Mouse (Mus musculus): ENCODE results near the gene Olfr285. TPM values are rescaled to one million over a fixed set of nuclear protein-coding genes. Genes with fewer than 3 reads are reported as not detected.

The Olfr285 gene
- polyA plus RNA-seq (2012) = 0.01 TPM in 1 of 2 replicates, not detected in the other

GRCm38 (mm10) chr15:98317177-98317724 lies at the start of gene Olfr285:
Olfr285 (minus strand) TSS chr15:98317353.
- H3K36me3 ChIP-seq (ENCODE audit: control insufficient read depth) = no peaks in the 10 kb centered on the region
- H3K4me1 ChIP-seq (ENCODE audit: control insufficient read depth) = no peaks in the 10 kb centered on the region
- H3K4me3 ChIP-seq (replicated peaks) = no peak within 1 kb of the TSS
- H3K9me3 ChIP-seq (ENCODE audit: control insufficient read depth, low read length) = peaks cover 6% of the 10 kb centered on the region
- TF ChIP-seq GATA1 (IDR thresholded peaks at IDR 0.05; ENCODE audit: low read length) = no peak
- no peak for TF ChIP-seq TAL1 (IDR thresholded peaks at IDR 0.05; ENCODE audit: low read length)
- no peaks in the 10 kb centered on the region for H3K27me3 ChIP-seq (ENCODE audit: control insufficient read depth)

DNA sequence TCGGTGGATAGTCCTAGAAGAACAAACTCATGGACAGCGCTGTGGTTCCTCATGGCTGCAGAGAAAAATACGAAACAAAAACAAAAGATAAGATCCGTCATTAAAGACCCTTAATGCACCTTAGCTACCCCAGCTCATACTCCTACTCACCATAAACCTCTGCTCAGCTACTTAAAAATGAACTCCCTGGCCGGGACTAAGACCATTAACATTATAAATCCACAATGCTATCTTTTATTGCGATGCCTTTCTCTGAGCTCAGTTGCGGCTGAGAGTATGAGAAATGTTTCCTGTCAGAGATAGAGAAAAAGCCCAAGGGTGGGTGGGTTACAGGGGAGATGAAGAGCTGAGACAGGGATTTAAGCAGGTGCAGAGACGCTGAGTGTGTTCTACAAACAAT lies 23.7 kb upstream of the Olfr285 start, which contains the start of gene Olfr284:
TSS of gene Olfr284 (minus strand) at position 101 of the 400 bp plus-strand sequence.
- H3K9me3 ChIP-seq (ENCODE audit: control insufficient read depth, low read length) = peaks cover 4% of the 10 kb centered on the region; the same call in 1 of the 2 replicates
- H3K36me3 ChIP-seq (ENCODE audit: control insufficient read depth) = no peaks in the 10 kb centered on the region
- TF ChIP-seq GATA1 (IDR thresholded peaks at IDR 0.05; ENCODE audit: low read length) (no peak), TAL1 (IDR thresholded peaks at IDR 0.05; ENCODE audit: low read length) (no peak)
- no peaks in the 10 kb centered on the region for H3K27me3 ChIP-seq (ENCODE audit: control insufficient read depth)
- H3K4me3 ChIP-seq (replicated peaks) = no peak within 1 kb of the TSS
- H3K4me1 ChIP-seq (ENCODE audit: control insufficient read depth) = no peaks in the 10 kb centered on the region

GRCm38 (mm10) chr15:98315703-98316102 lies 1.4 kb downstream of the Olfr285 start:
- no peaks in the 10 kb centered on the region for H3K27me3 ChIP-seq (ENCODE audit: control insufficient read depth)
- no peaks in the 10 kb centered on the region for H3K4me1 ChIP-seq (ENCODE audit: control insufficient read depth)
- TF ChIP-seq GATA1 (IDR thresholded peaks at IDR 0.05; ENCODE audit: low read length) (no peak), TAL1 (IDR thresholded peaks at IDR 0.05; ENCODE audit: low read length) (no peak)
- no peaks in the 10 kb centered on the region for H3K36me3 ChIP-seq (ENCODE audit: control insufficient read depth)
- no peaks in the 10 kb centered on the region for H3K9me3 ChIP-seq (ENCODE audit: control insufficient read depth, low read length)
- no peak overlapping the region for H3K4me3 ChIP-seq (replicated peaks)

GRCm38 (mm10) chr15:98295628-98296551 lies 21.3 kb downstream of the Olfr285 start, which contains the start of gene Zfp641:
Zfp641 (minus strand) TSS chr15:98296161.
- Histone ChIP-seq H3K4me1 (ENCODE audit: control insufficient read depth) (no peaks in the 10 kb centered on the region), H3K4me3 (replicated peaks) (peak within 1 kb of the TSS; percentile 41), H3K27me3 (ENCODE audit: control insufficient read depth) (peaks cover 29% of the 10 kb centered on the region), H3K9me3 (ENCODE audit: control insufficient read depth, low read length) (no peaks in the 10 kb centered on the region), H3K36me3 (ENCODE audit: control insufficient read depth) (no peaks in the 10 kb centered on the region)
- no peak for TF ChIP-seq GATA1 (IDR thresholded peaks at IDR 0.05; ENCODE audit: low read length)

- Histone ChIP-seq H3K27me3 (ENCODE audit: control insufficient read depth) (peaks cover 29% of the 10 kb centered on the region), H3K9me3 (ENCODE audit: control insufficient read depth, low read length) (no peaks in the 10 kb centered on the region), H3K4me3 (replicated peaks) (no peak overlapping the region), H3K36me3 (ENCODE audit: control insufficient read depth) (no peaks in the 10 kb centered on the region), H3K4me1 (ENCODE audit: control insufficient read depth) (no peaks in the 10 kb centered on the region)
- TF ChIP-seq TAL1 (IDR thresholded peaks at IDR 0.05; ENCODE audit: low read length) (no peak), GATA1 (IDR thresholded peaks at IDR 0.05; ENCODE audit: low read length) (no peak)
These were observed 23.5 kb downstream of the Olfr285 start for GRCm38 (mm10) chr15:98293651-98294050.

DNA sequence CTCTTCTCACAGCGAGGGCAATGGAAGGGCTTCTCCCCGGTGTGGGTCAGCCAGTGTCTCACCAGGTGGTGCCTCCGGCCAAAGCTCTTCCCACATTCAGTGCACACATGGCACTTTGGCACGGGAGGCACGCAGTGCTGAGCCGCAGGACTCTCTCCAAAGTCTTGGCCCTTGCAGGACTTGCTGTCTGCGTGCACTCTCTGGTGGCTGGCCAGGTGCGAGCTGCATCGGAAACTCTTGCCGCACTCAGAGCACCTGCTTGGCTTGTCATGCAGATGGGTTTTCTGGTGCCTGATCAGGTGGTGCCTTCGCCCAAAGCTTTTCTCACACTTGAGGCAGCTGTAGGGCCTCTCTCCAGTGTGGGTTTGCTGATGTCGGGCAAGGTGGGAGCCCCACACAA lies 28.6 kb downstream of the Olfr285 start:
- no peaks in the 10 kb centered on the region for H3K36me3 ChIP-seq (ENCODE audit: control insufficient read depth)
- no peaks in the 10 kb centered on the region for H3K27me3 ChIP-seq (ENCODE audit: control insufficient read depth)
- H3K4me1 ChIP-seq (ENCODE audit: control insufficient read depth) = no peaks in the 10 kb centered on the region
- H3K4me3 ChIP-seq (replicated peaks) = no peak overlapping the region
- TF ChIP-seq TAL1 (IDR thresholded peaks at IDR 0.05; ENCODE audit: low read length) (no peak), GATA1 (IDR thresholded peaks at IDR 0.05; ENCODE audit: low read length) (no peak)
- no peaks in the 10 kb centered on the region for H3K9me3 ChIP-seq (ENCODE audit: control insufficient read depth, low read length)

DNA sequence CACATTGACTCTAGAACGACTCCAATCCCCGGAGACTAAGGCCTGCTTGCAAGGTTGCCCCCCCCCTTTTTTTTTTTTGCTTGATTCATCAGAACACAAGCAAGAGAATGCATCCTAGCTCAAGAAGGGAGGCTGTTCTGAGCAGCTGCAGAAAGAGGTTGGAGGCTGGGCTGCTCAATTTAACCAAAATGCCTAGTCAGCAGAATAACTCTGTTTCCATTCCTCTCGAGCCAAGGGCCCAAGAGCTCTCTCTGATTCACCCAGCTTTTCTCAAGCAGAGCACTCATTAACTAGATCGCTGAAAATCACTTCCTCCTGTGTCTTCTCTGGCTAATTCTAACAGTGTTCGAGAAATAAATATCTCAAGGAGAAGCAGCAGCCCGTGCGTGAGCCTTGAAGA lies 30.7 kb downstream of the Olfr285 start:
- H3K4me3 ChIP-seq (replicated peaks) = no peak overlapping the region
- no peaks in the 10 kb centered on the region for H3K27me3 ChIP-seq (ENCODE audit: control insufficient read depth)
- TF ChIP-seq TAL1 (IDR thresholded peaks at IDR 0.05; ENCODE audit: low read length) (no peak), GATA1 (IDR thresholded peaks at IDR 0.05; ENCODE audit: low read length) (no peak)
- H3K4me1 ChIP-seq (ENCODE audit: control insufficient read depth) = no peaks in the 10 kb centered on the region
- no peaks in the 10 kb centered on the region for H3K9me3 ChIP-seq (ENCODE audit: control insufficient read depth, low read length)
- no peaks in the 10 kb centered on the region for H3K36me3 ChIP-seq (ENCODE audit: control insufficient read depth)

Other genes starting within 250 kb of the Olfr285 start
- gene Pfkm, start 224.8 kb downstream of the Olfr285 start, polyA plus RNA-seq (2012) = 2.4 and 3.1 TPM in 2 replicates
- 0.71 and 1.0 TPM in 2 replicates for gene Senp1, start 223.6 kb downstream of the Olfr285 start, polyA plus RNA-seq (2012)
- gene Asb8, start 151.7 kb downstream of the Olfr285 start, polyA plus RNA-seq (2012) = 0.42 and 0.43 TPM in 2 replicates
- not detected in 2 replicates for gene Ccdc184, start 150.2 kb downstream of the Olfr285 start, polyA plus RNA-seq (2012)
- gene Olfr288, start 121.8 kb downstream of the Olfr285 start, polyA plus RNA-seq (2012) = not detected in 2 replicates
- gene Gm44579, start 96.4 kb downstream of the Olfr285 start, polyA plus RNA-seq (2012) = not detected in 2 replicates
- not detected in 2 replicates for gene Olfr287, start 96.3 kb downstream of the Olfr285 start, polyA plus RNA-seq (2012)
- not detected in 2 replicates for gene Olfr286, start 82.9 kb downstream of the Olfr285 start, polyA plus RNA-seq (2012)
- gene H1fnt, start 60.1 kb downstream of the Olfr285 start, polyA plus RNA-seq (2012) = not detected in 2 replicates
- gene Zfp641, start 21.2 kb downstream of the Olfr285 start, polyA plus RNA-seq (2012) = 0.03 TPM in 1 of 2 replicates, not detected in the other
- gene Olfr284, start 23.6 kb upstream of the Olfr285 start, polyA plus RNA-seq (2012) = not detected in 2 replicates
- gene Olfr283, start 63.6 kb upstream of the Olfr285 start, polyA plus RNA-seq (2012) = not detected in 2 replicates
- not detected in 2 replicates for gene Olfr282, start 113.9 kb upstream of the Olfr285 start, polyA plus RNA-seq (2012)
- 0.01 TPM in 1 of 2 replicates, not detected in the other for gene Olfr281, start 135.2 kb upstream of the Olfr285 start, polyA plus RNA-seq (2012)
- gene OR5BS1P, start 152.5 kb upstream of the Olfr285 start, polyA plus RNA-seq (2012) = not detected in 2 replicates
- not detected in 2 replicates for gene Lalba, start 165.4 kb upstream of the Olfr285 start, polyA plus RNA-seq (2012)
- gene Olfr279, start 175.0 kb upstream of the Olfr285 start, polyA plus RNA-seq (2012) = not detected in 2 replicates
- gene Kansl2, start 216.9 kb upstream of the Olfr285 start, polyA plus RNA-seq (2012) = 2.3 and 2.7 TPM in 2 replicates

Measured in erythroblast, embryonic 14.5 days (primary cell).